Mouse (Mus musculus): ENCODE data around the gene Krt9.
"Not testable (repeated sequence)": the region's sequence is repeated elsewhere in the genome, so short reads cannot be mapped to it uniquely, and the experiment has no call there.

Gene Krt9

DNA sequence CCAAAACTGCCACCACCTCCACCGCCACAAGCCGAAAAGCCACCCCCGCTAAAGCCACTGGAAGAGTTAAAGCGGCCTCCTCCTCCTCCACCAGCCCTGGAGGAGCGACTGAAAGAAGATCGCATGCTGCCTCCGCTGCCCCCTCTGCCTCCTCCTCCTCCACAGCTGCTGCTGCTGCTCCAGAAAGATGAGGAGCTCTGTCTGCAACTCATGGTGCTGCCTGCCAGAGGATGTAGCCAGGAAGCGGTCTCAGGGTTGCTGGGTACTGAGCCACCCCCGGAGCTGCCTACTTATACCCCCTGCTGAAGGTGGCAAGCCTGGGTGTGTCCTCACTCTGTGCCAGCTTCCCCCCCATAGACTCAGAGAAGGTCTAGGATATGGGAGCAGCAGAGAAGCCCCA, at the start of gene Krt9:
Gene Krt9, minus strand, starts transcription at position 255 of the 400 bp plus-strand sequence.
- no peak for DNase-seq (ENCODE audit: low spot score)

DNA sequence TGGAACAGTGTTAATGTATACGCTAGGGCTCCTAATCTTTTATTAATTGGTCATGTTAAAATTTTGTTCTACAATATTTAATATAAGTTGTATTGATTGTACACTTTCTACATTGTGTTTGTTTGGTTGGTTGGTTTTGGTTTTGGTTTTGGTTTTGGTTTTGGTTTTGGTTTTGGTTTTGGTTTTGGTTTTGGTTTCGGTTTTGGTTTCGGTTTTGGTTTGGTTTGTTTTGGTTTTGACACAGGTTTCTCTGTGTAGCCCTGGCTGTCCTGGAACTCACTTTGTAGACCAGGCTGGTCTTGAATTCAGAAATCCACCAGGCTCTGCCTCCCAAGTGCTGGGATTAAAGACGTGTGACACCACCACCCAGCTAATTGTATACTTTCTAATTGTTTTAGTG, 47.2 kb upstream of the Krt9 start:
- DNase-seq (ENCODE audit: low spot score) = not testable (repeated sequence)

GRCm38 (mm10) chr11:100221741-100222140, 28.7 kb upstream of the Krt9 start:
- DNase-seq (ENCODE audit: low spot score) = no peak

DNA sequence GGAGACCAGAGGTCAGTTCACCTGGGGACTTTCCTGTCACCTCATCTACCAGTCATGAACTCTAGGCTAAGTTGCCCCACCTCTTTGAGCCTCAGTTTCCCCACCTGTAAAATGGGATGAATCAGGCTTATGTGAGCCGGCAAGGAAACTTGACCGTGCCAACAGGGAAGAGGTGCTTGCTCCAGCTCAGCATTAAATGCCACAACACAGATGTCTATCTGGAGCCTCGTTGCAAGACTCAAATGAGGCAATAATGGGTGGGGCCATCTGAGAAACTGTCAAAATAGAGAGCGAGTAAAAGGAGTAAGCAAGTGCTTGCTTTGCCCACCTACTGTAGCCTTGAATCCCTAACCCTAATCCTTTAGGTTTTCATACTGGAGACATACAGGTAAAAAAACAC, 26.3 kb upstream of the Krt9 start:
- no peak for DNase-seq (ENCODE audit: low spot score)

DNA sequence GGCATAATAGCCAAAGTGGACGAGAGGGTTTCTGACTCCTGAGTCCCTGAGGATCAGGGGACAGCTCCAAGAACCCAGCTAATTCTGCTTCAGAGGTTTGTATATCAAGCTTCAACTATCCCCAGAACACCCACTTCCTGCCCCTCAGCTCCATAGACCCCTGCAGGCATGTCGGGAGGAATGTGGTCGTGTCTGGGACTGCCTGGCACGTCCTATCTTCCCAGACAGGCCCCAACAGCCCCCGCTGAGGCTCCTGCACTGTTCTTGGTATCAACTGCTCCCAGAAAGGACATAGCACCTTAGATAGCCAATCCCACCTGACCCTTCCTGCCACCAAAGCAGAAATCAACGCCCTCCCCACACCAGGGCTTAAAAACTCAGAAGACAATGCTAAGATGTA, 15.5 kb upstream of the Krt9 start:
- DNase-seq (ENCODE audit: low spot score) = no peak

- no peak for DNase-seq (ENCODE audit: low spot score)
Observed at GRCm38 (mm10) chr11:100207498-100207897, 14.5 kb upstream of the Krt9 start, which contains the start of gene Krt14. Gene Krt14, minus strand, starts transcription at chr11:100207548.

GRCm38 (mm10) chr11:100203448-100203847, 10.4 kb upstream of the Krt9 start:
- DNase-seq (ENCODE audit: low spot score) = peak; percentile 33

- no peak for DNase-seq (ENCODE audit: low spot score)
Observed at GRCm38 (mm10) chr11:100202906-100203305, 9.9 kb upstream of the Krt9 start.

DNA sequence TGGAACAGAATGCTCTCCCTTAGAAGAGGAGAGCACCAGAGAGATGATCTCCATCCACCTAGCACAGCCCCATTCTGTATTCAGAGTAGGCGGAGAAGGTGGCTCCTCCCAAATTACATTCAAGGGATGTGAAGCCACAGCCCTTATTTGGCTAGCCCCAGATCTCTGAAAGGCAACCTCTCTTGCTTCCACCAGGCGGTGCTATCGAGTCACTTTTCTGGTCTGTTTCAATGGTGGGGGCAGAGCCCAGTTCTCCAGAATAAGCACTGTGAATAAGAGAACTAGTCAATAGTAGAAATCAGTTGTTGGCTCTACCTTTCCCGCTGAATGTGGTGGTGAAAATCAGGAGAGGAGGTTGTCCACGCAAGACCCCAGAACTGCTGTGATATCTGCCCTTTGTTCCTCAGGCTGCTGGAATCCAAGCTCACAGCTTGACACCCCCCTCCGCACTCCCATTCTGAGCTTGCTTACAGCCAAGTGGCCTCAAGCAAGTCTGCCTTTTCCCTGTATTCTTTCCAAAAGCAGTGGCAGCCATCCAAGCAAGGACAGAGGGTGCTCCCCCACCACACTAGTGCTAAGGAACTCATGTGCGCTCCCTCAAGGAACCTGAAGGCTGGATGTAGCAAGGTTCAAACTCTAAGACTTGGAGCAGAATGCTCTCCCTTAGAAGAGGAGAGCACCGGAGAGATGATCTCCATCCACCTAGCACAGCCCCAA, 7.2 kb upstream of the Krt9 start:
- peak; percentile 32 for DNase-seq (ENCODE audit: low spot score)

DNA sequence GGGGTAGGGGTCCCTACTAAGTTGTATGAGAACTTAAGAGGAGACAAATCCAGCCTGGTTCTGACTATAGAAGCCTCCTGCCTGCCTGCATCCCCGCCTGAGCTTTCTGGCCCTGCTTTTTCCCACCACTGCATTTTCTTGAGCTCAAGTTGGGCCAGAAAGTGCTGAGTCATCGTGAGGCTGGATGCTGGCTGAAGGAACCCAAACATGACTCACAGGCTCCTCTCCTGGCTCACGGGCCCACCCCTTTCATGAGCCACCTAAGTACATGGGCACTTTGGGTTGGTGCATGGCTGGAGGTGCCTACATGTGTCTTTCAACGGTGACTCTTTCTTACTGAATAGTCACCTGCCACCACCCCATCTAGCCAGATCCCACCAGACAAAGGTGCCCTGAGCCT, 5.6 kb upstream of the Krt9 start:
- DNase-seq (ENCODE audit: low spot score) = peak; percentile 21

DNA sequence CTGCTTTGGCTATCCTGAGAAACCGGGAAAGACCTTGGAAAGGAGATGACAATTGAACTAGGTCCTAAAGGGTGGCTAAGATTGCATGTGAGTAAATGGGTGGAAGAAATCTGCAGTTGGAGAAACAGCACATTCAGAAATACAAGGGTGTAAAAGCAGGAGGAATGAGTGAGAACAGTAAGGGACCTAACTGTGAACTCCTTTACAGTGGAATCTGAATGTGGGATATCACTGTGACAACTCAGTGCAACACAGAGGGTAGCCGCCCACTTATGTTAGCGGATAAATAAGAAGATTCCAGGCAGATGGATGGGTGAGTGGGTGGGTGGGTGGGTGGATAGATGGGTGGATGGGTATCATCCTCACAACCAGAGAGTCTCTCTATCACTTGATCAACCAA, 1.2 kb downstream of the Krt9 start:
- no peak for DNase-seq (ENCODE audit: low spot score)

GRCm38 (mm10) chr11:100186736-100187135, 6.3 kb downstream of the Krt9 start:
- DNase-seq (ENCODE audit: low spot score) = no peak

- DNase-seq (ENCODE audit: low spot score) = no peak
Observed at GRCm38 (mm10) chr11:100181725-100182124, 11.3 kb downstream of the Krt9 start.

- DNase-seq (ENCODE audit: low spot score) = no peak
Observed at GRCm38 (mm10) chr11:100179260-100179659, 13.8 kb downstream of the Krt9 start.

DNA sequence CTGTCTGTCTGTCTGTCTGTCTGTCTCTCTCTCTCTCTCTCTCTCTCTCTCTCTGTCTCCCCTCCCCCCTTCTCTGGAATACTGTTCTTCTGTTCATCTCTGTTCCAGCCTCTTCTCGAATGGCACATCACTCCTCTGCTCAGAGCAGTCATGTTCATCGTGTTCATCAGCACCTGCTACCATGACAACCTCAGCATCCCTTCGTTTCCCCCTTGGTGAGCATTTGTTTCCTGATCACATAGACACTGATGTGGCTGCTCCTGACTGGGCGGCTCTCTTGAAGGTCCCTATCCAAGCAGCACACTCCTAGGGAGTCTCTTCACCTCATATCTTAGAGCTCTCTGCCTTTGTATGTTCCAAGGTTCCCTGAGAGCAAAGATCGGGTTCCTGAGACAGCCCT, 14.7 kb downstream of the Krt9 start:
- no peak for DNase-seq (ENCODE audit: low spot score)

GRCm38 (mm10) chr11:100176791-100177190, 16.3 kb downstream of the Krt9 start:
- DNase-seq (ENCODE audit: low spot score) = no peak

GRCm38 (mm10) chr11:100168765-100169762, 24.0 kb downstream of the Krt9 start:
- DNase-seq (ENCODE audit: low spot score) = peak; percentile 84

- DNase-seq (ENCODE audit: low spot score) = peak; percentile 83
Observed at GRCm38 (mm10) chr11:100168071-100168470, 25.0 kb downstream of the Krt9 start.

DNA sequence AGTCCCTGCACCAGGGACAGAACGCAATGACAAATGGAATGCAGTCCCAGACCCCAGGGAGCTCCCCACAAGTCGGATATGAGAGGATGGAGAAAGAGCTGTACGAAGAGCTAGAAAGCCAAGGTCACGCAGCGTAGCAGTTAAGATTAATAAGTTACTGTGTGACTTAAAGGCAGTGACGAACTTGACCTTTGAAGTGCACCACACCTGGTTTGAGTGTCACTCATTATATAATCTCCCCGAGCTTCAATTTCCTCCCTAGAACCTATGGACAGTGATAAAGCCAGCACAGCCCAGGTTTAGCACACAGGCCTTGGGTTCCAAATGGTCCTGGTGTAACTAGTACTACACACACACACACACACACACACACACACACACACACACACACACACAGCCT, 28.7 kb downstream of the Krt9 start:
- DNase-seq (ENCODE audit: low spot score) = no peak

GRCm38 (mm10) chr11:100157908-100158477, 35.1 kb downstream of the Krt9 start:
- DNase-seq (ENCODE audit: low spot score) = no peak

- DNase-seq (ENCODE audit: low spot score) = no peak
Observed at GRCm38 (mm10) chr11:100157331-100157730, 35.7 kb downstream of the Krt9 start.

DNA sequence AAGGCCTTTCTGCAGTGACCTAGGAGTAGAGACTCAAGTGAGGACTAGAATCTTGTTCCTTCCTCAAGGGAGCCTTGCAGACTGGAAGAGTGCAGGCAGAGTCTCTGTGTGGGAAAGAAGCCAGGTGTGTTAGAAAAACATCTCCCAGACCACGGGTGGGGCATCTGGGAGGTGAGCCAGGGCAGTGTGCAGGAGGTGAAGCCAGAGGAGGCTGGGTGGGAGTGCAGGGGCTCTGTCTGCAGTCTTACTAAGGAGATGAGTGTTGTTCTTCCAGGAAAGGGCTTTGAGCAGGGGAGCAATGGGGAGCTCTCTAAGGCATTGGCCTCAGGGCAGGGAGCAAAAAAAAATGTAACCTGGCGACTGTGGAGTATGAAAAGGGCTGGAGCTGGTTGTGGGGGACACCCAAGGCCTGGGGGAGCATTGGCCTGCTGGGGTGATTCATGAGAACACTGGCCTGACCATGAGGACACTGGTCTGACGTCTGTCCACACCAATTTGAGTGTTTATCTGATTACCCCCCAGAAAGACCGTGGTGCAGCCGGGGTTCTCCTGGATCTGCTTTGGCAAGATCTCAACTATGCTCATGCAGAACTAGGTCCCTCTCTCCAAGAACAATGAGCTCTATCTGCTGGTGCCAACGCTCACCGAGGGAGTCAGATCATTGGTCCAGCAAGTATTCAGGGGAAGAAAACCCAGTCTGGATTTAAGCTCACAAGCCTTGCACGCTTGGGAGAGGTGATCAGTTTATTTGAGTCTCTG, 37.4 kb downstream of the Krt9 start:
- no peak for DNase-seq (ENCODE audit: low spot score)
